Mouse (Mus musculus) testis, postnatal 14 days (tissue): ENCODE measurements around the gene Dock9.

ENCODE experiments used
- DNase-seq: peaks from one replicate; pipeline ENCODE4 v3.0.0; 2021; ENCODE audit warnings: low spot score

Dock9 gene

GRCm38 (mm10) chr14:121791935-121792334, 5.7 kb downstream of the Dock9 start:
- DNase-seq = no peak

GRCm38 (mm10) chr14:121791112-121791511, 6.5 kb downstream of the Dock9 start:
- DNase-seq = no peak

- no peak for DNase-seq
These were observed 8.4 kb downstream of the Dock9 start for GRCm38 (mm10) chr14:121789273-121789672.

GRCm38 (mm10) chr14:121788451-121788850, 9.2 kb downstream of the Dock9 start:
- DNase-seq = no peak

- DNase-seq = no peak
These were observed 10.2 kb downstream of the Dock9 start for GRCm38 (mm10) chr14:121787430-121787829.

GRCm38 (mm10) chr14:121786900-121787299, 10.7 kb downstream of the Dock9 start:
- DNase-seq = no peak

- DNase-seq = no peak
These were observed 12.2 kb downstream of the Dock9 start for GRCm38 (mm10) chr14:121785394-121785793.

- no peak for DNase-seq
These were observed 16.6 kb downstream of the Dock9 start for GRCm38 (mm10) chr14:121780942-121781531.

GRCm38 (mm10) chr14:121780144-121780913, 17.3 kb downstream of the Dock9 start:
- no peak for DNase-seq

- no peak for DNase-seq
These were observed 18.0 kb downstream of the Dock9 start for GRCm38 (mm10) chr14:121779620-121780019.

- no peak for DNase-seq
These were observed 20.3 kb downstream of the Dock9 start for GRCm38 (mm10) chr14:121777279-121777831.

- DNase-seq = no peak
These were observed 20.9 kb downstream of the Dock9 start for GRCm38 (mm10) chr14:121776749-121777148.

GRCm38 (mm10) chr14:121762021-121762452, 35.6 kb downstream of the Dock9 start:
- DNase-seq = no peak

- DNase-seq = no peak
These were observed 37.2 kb downstream of the Dock9 start for GRCm38 (mm10) chr14:121760403-121760802.

GRCm38 (mm10) chr14:121754110-121754509, 43.5 kb downstream of the Dock9 start:
- DNase-seq = no peak

- DNase-seq = no peak
These were observed 44.8 kb downstream of the Dock9 start for GRCm38 (mm10) chr14:121752686-121753426.

- DNase-seq = no peak
These were observed 48.0 kb downstream of the Dock9 start for GRCm38 (mm10) chr14:121749606-121750005.

GRCm38 (mm10) chr14:121749084-121749483, 48.6 kb downstream of the Dock9 start:
- no peak for DNase-seq

- DNase-seq = no peak
These were observed 50.3 kb downstream of the Dock9 start for GRCm38 (mm10) chr14:121747360-121747759.

- no peak for DNase-seq
These were observed 53.7 kb downstream of the Dock9 start for GRCm38 (mm10) chr14:121743787-121744417.

- DNase-seq = no peak
These were observed 58.9 kb downstream of the Dock9 start for GRCm38 (mm10) chr14:121738431-121739403.
